Mouse (Mus musculus) ES-E14 (cell line): ENCODE data around the gene Cd164.

ENCODE experiments used
- CHD2 ChIP-seq: IDR thresholded peaks from 2 replicates; pipeline ENCODE4 v1.6.1; 2014; ENCODE audit warnings: mild to moderate bottlenecking, low read depth, low read length, inconsistent platforms
- HCFC1 ChIP-seq: IDR thresholded peaks from 2 replicates; pipeline ENCODE4 v1.6.1; 2012; ENCODE audit warnings: low read length, inconsistent platforms, borderline replicate concordance; ENCODE audit not compliant: insufficient read depth
- MAFK ChIP-seq: IDR thresholded peaks from 2 replicates; pipeline ENCODE4 v1.6.1; 2014; ENCODE audit warnings: mild to moderate bottlenecking, low read depth, low read length, inconsistent platforms; ENCODE audit not compliant: insufficient read depth
- ZC3H11A ChIP-seq: IDR thresholded peaks from 2 replicates; pipeline ENCODE4 v1.6.1; 2012; ENCODE audit warnings: low read depth, mild to moderate bottlenecking, inconsistent platforms, low read length, borderline replicate concordance
- ZNF384 ChIP-seq: IDR thresholded peaks from 2 replicates; pipeline ENCODE4 v1.6.1; 2012; ENCODE audit warnings: low read depth, low read length, inconsistent platforms

GRCm38 (mm10) chr10:41544481-41545190, 25.4 kb downstream of the Cd164 start:
- TF ChIP-seq HCFC1 (no peak), MAFK (no peak), ZNF384 (no peak), CHD2 (no peak), ZC3H11A (no peak)
